Mouse (Mus musculus) testis, postnatal 10 days (tissue): Measurements from ENCODE around the gene Wdr60.

ENCODE experiments used
- DNase-seq: peaks from one replicate; pipeline ENCODE4 v3.0.0; 2021; ENCODE audit warnings: low spot score

Wdr60 gene

DNA sequence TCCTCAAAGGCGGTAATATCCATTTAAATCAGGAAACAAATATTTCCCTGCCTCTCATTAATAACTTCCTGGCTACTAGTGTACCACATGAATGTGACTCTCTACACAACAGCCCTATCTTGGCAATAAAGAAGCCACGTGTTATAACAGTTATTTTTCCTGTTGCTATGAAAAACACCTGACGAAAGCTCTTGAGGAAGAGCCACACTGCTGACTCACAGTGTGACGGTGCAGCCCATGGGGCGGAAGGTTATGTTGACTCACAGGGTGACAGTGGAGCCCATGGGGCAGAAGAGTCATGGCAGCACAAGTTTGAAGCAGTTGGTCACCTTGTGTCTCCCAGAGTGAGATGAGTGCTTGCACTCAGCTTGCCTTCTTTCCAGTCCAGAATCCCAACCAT is 6.6 kb upstream of the Wdr60 start:
- DNase-seq: no peak

DNA sequence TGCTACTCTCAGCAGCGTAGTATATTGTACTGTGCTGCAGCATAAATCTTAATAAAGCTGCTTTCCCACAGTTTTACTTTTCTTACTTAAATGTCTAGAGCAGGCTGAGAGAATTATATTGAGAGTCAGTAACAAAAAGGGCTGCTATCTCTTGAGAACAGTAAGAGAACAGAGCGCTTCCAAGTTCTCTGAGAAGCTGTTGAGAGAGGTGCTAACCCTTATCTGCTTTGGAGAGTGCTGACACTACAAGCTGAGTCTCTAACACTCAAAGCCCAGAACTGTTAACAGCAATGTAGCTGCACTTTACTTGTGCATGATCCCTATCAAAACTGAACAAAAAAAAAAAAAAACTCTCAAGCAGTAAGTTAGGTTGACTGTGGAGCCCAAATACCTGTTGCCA is 2.5 kb upstream of the Wdr60 start:
- no peak for DNase-seq

GRCm38 (mm10) chr12:116264756-116265155 is 1.9 kb upstream of the Wdr60 start:
- no peak for DNase-seq

DNA sequence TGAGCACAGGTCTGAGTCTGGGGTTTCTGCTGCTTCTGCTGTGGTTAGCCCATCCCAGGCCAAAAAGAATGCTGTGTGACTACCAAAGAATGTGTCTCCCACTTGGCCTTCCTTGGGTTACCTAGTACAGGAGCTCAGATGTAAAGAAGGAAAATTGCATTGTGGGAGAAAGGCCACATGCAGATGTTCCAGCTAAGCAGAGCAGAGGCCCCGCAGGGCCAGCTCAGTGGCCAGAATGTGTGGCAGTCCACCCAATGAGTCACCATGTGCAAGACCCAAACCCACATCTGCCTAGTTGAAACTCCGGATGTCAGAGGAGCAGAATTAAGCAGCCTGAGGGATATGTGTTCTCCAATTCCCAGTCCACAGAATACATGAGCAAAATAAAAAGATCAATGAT is 4.5 kb downstream of the Wdr60 start:
- no peak for DNase-seq

GRCm38 (mm10) chr12:116255636-116256035 is 7.2 kb downstream of the Wdr60 start:
- DNase-seq: no peak

GRCm38 (mm10) chr12:116254652-116255051 is 8.2 kb downstream of the Wdr60 start:
- no peak for DNase-seq

- no peak for DNase-seq
Observed at GRCm38 (mm10) chr12:116244601-116245000, 18.2 kb downstream of the Wdr60 start.

DNA sequence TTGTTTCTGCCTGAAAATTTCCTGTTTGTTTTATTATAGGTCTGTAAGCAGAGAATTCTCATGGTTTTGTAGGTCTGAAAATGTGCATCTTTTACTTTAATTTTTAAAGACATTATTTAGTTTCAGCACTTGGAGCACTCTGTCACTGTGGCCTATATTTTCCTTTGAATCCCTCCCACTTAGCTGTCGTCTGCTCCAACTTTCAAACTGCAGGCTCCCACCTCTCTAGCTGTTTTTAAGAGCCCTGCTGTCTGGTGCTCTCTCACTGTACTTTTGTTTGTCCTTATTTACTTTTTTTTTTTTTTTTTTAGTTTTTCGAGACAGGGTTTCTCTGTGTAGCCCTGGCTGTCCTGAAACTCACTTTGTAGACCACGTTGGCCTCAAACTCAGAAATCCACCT is 24.0 kb downstream of the Wdr60 start:
- DNase-seq: no peak

DNA sequence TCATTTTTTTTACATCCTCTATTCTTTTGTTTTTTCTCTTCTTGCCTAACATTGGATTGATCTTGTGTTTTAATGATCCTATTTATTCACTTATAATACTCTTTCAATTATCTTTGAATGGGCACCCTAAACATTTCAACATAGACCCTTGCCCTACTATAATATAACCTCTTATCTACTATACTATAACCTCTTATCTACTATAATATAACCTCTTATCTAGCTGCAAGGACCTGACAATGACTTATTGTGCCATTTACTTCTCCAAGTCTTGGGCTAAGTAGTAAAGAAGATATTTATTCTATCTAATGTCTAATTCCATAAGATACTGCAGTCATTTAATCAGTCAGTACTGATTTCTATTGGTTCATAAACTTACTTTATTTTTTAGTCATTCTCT is 24.5 kb downstream of the Wdr60 start:
- no peak for DNase-seq

- DNase-seq: no peak
Observed at GRCm38 (mm10) chr12:116236658-116237057, 26.2 kb downstream of the Wdr60 start.

GRCm38 (mm10) chr12:116235356-116235755 is 27.5 kb downstream of the Wdr60 start:
- no peak for DNase-seq

DNA sequence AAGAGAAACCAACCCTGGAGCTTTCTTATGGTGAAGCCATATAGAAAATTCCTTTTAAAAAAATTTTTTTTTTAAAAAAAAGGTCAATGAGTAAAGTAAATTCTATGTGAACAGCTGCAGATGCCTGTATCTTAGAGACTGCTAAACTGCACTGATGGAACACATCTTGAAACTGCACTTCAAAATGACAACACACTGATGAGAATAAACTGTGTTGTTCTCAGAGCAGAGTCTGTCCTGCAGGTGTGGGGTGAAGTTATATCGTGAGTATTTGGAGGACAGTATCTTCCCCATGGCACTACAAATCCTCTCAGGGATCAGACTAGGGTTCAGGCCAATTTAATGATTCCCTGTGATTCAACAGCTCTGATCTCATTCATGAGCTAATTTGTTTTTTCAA is 30.8 kb downstream of the Wdr60 start:
- DNase-seq: no peak

DNA sequence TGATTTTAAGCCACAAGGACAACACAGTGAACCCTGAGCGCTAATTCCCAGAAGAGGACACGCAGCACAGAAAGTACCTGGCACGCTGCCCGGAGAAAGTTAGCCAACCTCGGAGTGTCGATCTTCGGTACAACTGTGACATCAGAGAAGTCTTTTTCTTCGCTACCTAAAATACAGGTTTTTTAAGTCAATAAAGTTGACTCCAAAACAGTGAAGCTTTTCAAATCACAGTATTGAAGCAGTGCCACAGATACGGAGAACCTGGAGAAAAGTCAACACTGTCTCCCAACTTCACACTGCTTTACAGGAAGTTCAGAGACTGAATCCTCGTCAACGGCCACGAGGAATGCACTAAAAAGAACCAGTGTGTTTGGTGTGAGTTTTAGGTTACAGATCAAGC is 31.2 kb downstream of the Wdr60 start:
- peak; percentile 95 for DNase-seq

- DNase-seq: no peak
Observed at GRCm38 (mm10) chr12:116229451-116229850, 33.4 kb downstream of the Wdr60 start.

- DNase-seq: no peak
Observed at GRCm38 (mm10) chr12:116226289-116227057, 36.3 kb downstream of the Wdr60 start.

DNA sequence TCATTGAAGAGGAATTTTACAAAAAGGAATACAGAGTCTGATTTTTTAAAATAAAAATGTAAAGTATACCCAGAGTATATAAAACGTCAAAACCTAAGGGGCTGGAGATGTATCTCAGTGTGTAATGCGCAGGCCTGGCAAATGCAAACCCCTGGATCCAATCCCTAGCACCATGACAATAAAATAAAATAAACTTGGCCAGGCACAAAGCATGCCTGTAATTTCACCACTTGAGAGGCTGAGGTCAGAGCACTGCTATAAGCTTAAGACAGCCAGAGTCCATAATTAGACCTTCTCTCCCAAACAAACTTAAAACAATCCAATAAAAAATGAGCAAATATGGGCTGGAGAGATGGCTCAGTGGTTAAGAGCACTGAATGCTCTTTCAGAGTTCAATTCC is 39.7 kb downstream of the Wdr60 start:
- no peak for DNase-seq

DNA sequence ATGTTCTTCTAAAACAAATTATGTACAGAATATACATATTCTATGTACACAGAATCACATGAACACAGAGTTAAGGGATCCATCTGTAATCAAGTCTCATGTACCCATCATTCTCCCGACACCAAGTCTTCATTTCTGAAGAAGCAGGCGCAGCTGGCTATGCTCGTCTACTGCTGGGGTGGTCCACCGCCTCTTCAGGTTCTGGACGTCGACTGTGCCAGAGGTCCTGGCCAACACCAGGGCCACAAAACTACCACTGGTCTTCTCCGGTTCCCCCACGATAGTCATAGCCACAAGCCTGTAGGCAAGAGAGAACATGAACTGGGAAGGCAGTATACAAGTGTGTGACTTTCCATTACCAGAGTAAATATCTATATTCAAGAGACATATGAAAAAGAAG is 55.3 kb downstream of the Wdr60 start:
- no peak for DNase-seq

DNA sequence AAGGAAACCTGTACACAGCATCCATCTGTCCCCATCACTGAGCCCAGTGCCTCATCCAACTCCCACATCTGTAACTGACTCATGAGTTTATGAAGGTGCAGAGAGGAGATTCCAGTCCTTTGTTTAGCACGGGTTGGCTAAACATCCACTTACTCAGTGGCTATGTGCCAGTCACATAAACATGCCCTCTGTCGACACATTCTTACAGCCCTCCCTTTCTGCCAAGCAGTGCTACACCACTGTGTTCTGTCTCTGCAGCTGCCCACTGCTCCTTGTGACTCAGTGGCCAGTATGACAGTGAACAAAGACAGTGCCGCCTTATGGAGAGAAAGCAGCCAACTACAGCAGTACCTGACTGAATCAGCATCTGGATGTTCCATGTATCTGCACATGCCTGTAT is 57.1 kb downstream of the Wdr60 start:
- no peak for DNase-seq

- DNase-seq: peak; percentile 75
Observed at GRCm38 (mm10) chr12:116202176-116202981, 60.4 kb downstream of the Wdr60 start.

DNA sequence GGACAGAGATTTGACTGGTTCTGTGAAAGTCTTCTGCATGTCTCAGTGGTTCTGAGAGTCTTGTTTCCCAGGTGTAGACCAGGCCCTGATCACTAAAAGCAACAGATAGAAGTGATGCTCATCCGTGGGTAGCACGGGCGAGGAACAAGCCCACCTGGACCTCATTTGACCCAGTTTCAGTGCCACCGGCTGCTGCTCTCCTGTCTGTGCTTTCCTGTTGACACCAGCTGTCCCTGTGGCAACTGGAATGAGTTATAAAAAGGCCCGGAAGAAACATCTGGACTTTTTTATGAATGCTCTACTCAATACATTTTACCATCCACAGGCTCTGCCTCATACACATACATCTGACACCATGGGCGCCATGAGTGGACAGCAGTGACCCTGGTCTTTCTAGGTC is 64.0 kb downstream of the Wdr60 start:
- DNase-seq: no peak

GRCm38 (mm10) chr12:116196221-116196620 is 66.6 kb downstream of the Wdr60 start:
- DNase-seq: no peak

- no peak for DNase-seq
Observed at GRCm38 (mm10) chr12:116194641-116195040, 68.2 kb downstream of the Wdr60 start.

- DNase-seq: no peak
Observed at GRCm38 (mm10) chr12:116193952-116194351, 68.9 kb downstream of the Wdr60 start.
